Mouse (Mus musculus) layer of hippocampus, adult 9-10 months (tissue): ENCODE measurements around the gene Casd1.

Experiments
- DNase-seq: peaks from one replicate; pipeline ENCODE4 v3.0.0; 2022; ENCODE audit warnings: low spot score

Gene Casd1

DNA sequence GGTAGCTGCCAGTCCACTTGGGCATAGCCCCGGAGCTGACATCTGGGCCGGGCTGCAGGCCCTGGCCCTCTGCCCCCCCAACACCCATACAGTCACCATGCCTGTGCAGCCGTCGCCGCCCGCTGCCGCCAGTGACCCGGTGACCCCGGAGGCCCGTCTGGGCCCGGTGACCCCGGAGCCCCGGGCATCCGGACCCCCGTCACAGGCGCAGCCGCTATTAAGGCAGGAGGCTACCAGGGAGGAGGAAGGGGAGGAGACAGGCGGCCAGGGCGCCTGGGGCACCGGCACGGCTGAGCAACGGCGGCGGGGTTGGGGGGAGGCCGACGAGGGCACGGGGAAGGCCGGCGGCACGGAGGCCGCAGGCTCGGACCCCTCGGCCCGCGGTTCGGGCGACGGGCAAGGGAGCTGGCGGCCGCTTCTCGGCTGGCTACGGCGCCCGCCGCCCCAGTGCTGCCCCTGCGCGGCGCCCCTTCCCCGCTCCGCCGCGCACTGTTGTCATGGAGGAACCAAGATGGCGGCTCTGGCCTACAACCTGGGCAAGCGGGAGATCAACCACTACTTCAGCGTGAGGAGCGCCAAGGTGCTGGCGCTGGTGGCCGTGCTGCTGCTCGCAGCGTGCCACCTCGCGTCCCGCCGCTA is at the start of gene Casd1:
Casd1 (plus strand) TSS at position 182 of the 639 bp plus-strand sequence.
- DNase-seq, result no peak

DNA sequence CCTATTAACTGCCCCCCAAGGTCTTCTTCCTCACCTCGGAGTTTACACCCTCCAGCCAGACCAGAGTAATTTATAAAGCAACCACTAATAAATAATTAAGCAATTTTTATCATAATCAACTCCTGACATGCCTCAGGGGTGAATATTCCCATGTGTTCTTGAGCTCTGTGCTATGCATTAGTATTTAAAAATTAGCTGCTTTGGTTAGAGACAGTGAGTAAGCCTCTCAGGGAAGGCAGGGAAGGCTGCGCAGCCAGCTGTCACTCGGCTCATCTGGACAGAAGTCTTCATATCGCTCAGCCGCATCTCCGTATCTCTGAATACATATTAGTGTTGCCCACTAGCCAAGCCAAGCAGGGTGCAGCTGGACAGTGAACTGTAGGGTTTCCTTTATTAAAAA is 45.3 kb upstream of the Casd1 start:
- DNase-seq, result no peak

DNA sequence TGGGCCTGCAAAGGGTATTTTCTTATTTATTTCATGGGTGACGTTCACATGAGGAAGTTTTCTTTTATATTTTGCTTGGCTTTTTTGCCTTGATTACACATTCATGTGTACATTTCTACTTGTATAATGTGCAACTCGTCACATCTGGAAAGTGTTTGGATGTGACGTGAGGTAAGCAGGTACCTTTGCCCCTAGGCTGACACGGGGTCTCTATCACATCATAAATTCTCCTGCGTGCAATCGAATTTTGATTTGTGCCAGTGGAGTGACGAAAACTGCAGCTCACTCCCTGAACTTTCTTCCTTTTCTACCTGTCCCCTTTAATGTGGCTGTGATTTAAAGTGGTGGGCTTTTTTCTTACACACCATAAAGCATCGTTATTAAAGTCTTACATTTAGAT is 43.6 kb upstream of the Casd1 start:
- no peak for DNase-seq

DNA sequence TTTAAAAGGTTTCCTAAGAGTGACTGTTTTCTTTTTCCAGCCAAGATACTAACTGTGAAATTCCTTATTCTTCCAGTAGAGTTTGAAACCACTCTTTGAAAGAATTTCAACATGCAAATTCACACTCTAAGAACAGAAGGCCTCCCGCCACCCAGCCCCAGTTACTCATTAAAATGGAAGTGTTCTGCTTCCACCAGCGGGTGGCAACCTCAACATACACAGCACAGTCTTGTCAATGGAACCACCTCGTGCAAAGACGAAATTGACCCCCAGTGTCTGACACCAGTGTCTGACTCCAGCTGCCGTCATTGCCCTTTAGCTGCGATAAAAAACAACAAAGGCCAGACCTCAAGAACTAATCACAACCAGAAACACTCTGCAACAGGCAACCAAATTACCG is 43.0 kb upstream of the Casd1 start:
- no peak for DNase-seq

DNA sequence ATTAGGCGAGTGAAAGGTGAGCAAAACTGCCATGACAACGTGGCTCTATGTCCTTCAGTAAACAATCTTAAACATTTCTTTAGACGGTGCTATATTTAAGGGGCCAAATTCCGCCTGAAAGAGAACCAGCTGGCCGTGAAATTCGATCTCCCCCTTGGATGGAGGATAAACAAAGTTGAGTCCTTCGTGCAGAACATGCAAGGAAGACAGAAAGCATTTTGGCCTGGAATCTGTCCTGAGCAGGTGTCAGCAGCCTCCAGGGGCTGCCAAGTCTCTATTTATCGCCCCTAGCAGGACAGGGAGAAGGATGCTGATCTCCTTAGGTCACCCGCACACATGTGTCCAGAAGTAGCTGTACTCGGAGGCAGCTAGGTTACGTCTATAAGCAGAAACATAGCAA is 39.5 kb upstream of the Casd1 start:
- no peak for DNase-seq

DNA sequence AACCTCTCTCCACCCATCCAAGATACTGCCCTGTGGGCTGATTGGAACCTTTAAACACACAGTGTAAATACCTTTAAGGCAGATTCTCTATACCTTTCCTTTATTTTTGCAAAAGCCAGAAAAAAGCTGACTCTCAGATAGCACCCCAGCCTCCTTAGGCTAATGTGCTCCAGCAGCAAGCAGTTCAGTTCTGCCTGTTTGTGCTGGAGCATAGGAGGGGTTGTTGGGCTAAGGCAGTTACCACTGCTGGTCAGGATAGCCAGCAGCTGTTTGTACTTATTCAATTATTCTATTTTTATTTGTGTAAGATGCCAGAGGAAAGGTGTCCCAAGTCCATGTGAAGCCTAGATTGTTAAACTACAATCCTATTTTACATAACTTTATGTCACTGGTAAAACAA is 39.0 kb upstream of the Casd1 start:
- no peak for DNase-seq

DNA sequence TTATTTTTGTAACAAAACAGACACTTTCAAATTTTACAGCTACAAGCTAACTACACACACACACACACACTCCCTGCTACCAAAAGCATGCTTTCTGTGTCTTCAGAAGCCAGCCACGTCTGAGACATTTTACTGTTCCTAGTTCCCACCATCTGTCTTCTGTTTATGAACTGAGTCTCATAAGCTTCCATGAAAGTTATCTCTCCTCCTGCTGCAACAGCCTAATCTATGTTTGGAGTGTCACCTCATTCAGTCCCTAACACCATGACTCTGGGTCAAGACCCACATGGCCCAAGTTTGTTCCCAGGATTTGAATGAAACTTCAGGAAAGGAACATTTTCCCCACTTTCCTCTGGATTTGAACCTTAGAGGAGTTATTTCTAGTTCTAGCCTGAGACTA is 38.2 kb upstream of the Casd1 start:
- DNase-seq, result no peak

DNA sequence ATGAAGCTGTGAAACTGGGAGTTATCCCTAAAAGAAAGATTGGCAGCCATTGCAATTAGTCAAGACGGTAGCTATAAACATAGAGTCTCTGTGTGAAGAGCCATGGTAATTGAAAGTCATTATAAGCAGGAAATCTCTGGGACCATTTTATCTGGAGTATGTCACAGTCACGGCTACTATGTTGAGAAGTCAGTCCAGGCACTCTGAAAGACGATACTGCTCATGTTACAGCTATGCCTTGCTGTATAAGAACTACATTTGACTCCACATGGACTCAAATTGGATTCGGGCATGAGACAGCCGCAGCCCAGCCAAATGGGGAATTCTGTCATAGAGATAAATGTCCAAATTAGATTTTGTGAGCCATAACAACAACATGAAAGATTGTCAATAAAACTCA is 37.2 kb upstream of the Casd1 start:
- DNase-seq, result no peak

DNA sequence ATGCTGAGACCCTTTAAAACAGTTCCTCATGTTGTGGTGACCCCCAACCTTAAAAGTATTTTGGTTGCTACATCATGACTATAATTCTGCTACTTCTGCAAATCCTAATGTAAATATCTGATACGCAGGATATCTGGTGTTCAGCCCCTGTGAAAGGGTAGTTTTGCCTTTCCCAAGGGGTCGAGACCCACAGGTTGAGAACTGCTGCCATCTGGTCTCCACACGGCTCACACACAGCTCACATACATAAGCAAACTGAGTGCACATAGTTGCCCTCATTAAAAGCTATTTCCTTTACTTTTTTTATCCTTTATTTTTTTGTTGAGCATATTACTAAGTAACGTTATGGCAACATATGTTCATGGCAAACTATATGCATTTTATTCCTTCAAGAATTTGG is 30.2 kb upstream of the Casd1 start:
- DNase-seq, result no peak

DNA sequence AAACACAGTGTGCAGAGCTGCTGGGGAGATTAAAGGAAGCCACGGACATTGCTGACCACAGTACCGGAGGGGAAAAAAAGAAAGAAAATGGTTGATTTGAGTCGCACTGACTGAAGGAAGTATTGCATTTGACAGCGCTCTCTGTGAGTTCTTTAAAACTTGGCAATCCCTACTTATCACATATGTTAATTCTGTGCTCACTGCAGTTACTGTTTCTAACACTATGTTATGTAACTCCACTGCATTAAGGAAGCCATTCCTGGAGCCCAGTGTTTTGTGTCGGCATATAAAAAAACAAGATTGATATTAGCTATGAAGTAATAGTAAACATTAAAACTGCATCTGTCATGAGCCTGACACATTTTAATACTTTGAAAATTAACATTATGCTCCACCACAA is 22.9 kb upstream of the Casd1 start:
- DNase-seq, result no peak

DNA sequence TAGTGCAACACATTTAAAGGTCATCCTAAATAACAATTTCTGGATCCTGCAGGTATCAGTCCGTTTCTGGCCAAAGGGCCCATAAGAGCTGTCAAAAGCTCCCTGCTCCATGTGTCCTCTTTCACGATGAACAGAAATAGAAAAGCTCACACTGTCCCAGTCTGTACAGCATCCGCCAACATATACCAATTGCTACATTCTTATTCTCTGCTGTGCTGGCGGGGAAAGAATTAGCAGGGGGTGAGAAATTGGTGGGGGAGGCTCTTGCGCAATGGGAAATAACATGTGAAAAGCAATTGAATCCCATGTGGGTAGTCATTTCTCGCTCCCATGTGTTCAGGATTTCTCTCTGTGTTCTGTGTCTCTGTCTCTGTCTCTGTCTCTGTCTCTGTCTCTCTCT is 22.3 kb upstream of the Casd1 start:
- no peak for DNase-seq

DNA sequence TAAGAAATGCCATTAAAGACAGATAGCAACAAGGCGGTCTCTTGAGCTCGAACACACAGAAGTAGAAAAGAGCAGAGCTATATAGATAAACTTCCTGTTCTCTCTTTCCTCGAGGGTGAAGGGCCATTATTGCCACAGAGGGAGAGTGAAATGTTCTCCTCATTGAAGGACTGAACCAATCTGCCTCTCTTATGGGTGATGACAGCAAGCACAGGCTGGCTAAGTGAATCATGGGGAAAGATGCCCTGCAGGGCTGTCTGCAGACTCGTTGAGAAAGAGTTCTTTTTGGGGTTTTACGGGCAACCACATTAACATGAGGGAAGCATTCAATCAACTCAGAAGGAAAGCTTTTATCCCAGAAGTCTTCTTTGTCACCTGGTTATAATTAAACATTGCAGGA is 21.0 kb upstream of the Casd1 start:
- no peak for DNase-seq

DNA sequence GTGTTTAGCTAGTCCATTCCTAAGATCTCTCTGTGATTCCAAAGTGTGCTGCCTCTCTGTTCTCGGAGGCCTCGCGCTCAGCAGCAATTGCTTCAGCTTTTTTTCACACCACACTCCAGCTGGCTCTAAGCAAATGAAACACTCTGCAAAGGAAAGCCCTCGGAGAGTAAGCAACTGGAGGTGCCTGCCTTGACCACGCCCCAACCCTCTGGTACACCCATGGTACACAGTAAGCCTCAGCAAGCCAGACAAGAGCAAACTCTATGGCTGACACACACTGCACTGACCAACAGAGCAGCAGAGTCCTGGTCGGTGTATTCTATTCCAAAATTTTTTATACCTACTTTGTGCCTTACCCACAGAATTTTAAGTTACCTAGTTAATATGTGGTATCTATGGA is 17.2 kb upstream of the Casd1 start:
- no peak for DNase-seq

DNA sequence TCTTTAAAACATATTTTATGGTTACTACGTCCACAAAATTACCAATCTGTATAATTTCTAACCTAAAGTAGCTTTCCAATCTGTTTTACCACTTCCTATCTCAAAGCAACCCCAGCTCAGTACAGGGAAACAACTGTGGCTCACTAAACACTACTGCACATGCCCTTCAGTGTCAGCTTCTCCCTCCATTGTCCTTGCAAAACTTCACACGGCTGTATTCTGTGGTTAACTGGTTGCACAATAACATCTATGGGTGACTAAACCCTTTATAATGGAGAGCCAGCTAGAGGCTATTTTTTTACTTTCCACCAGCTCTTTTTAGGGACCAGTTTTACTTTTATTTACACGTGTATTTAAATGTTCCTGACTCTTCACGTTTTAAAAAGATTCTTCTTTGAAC is 12.7 kb upstream of the Casd1 start:
- no peak for DNase-seq

DNA sequence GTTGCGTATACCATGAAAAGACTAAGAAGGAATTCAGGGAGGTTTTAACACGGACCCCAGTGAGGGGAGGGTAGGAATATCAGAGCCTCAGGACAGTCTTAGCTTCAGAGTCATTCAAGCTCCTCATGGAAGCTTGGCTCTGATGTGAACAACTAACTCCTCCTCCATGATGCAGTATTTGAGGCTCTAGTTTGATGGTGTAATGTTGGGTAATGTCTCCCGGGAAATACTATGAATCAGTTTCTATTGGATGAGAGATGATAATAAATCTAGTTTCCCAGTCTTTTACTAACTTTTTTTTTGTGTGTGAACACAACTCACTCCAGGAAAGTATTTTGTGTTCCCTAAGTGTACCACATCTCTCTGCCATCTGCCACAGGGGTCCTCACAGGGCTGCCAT is 11.9 kb upstream of the Casd1 start:
- no peak for DNase-seq

DNA sequence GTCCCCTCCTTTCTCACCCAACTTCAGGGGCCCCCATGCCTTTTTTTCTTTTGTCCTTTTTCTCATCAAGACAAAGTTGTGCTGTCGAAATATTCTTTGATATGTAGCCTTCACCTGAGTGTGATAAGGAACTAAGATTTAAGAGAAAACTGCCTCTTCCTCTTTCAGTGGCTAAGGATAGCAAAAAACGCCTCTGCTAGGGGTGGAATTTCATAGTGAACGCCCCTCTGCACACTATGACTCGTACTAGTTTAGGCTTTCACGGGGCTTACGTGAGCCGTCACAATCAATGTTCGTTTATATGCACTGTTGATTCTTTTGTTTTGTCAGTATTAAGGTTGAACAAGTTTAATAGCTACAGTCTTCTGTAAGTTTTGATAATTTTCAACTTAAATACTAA is 10.6 kb upstream of the Casd1 start:
- no peak for DNase-seq

DNA sequence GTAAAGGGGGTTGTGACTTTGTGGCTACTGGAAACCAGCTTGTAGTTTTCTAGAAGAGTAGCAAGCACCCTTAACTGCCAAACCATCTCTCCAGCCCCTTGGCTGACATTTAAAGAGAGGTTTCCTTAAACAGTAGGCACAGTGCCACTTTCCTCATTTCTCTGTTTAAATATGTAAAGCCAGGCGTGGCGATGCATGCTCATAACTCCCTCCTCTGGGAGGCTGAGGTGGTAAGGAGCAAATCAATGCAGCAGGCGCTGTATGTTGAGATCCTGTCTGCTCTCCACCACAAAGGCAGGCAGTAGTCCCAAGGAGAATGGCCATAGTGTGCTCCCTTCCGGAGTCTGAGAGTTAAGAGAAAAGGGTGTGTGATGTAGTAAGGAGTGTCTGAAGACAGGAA is 2.9 kb upstream of the Casd1 start:
- DNase-seq, result no peak

DNA sequence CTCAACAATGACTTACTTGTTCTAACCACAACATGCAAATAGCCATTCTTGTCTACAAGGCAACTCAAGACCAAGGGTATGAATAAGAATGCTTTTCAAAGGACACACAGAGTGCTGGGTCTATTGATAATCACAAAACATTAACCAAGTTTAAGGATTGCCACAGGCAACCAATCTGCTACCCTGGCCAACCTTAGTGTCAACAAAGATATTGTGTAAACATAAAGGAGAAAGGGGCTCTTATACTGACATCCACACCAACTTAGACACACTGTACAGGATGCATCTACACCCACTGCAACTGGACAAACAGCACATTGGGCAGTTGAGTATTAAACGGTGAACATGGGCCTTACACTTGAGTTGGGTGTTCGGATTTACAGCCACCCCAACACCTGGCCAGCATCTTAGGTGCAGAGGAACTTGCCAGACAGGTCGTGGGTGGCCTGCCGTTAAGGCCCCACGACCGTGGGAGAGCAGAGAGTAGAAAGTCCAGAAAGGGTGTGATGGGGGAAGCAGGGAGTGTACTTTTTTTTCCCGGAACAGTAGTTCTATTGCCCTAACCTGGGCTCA is 468 bp upstream of the Casd1 start:
- no peak for DNase-seq

DNA sequence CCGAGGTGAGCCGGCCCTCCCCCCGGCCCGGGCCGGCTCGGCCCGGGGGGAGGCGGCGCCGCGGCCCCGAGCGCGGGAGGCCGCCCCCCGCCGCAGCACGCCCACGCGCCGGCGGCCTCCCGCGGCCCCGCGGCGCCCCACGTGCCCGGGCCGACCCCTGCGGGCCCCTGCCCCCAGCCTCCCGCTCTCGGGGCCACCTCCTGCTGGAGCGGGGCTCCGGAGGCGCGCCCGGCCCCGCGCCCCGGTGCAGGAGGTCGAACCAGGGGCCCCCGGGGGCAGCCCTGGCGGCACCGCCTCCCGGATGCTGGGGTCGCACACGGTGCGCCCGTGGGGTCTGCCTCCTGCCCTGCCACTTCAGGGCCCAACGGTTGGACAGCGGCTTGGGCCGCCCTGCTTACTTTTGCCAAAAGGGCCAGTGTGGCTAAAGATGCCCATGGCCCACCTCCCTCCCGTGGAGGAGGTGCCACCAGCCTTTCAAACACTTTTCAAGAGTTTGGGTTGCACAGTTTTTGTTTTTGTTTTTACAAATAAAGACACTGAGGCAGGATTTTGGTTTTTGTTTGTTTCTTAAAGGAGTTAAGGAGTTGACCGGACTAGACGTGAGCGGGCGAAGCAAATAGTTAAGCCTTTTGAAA is 775 bp downstream of the Casd1 start:
- no peak for DNase-seq

DNA sequence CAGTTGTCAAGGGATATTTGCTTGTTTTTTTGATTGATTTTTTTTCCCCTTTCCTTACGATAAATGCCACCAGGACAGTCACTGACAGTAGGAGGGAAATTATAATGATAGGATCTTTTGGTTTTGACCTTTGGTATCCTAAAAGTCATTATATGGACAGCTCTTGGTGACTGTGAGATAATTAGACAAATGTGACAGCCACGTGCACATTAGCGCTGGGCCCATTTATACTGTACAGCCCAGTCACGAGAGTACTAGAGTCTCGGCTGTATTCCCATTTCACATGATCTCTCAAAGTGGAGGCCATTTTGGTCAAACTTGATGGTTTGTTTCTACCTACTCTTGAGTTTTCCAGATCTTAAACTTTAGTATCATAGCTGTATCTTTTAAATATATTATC is 1.4 kb downstream of the Casd1 start:
- no peak for DNase-seq

DNA sequence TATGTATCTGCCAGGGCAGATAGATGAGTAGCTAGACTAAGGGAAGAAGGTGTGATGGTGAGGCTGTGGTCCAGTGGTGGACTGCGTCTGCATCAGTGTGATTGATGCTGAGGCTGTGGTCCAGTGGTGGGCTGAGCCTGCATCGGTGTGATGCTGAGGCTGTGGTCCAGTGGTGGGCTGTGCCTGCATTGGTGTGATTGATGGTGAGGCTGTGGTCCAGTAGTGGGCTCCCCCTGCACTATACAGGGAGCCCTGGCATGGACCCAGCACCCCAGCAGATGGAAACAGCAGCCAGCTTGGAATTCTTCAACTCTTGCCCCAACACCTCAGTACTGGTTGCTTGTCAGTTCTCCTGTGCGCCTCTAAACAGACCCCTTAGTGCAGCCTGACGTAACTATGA is 5.8 kb downstream of the Casd1 start:
- DNase-seq, result no peak

DNA sequence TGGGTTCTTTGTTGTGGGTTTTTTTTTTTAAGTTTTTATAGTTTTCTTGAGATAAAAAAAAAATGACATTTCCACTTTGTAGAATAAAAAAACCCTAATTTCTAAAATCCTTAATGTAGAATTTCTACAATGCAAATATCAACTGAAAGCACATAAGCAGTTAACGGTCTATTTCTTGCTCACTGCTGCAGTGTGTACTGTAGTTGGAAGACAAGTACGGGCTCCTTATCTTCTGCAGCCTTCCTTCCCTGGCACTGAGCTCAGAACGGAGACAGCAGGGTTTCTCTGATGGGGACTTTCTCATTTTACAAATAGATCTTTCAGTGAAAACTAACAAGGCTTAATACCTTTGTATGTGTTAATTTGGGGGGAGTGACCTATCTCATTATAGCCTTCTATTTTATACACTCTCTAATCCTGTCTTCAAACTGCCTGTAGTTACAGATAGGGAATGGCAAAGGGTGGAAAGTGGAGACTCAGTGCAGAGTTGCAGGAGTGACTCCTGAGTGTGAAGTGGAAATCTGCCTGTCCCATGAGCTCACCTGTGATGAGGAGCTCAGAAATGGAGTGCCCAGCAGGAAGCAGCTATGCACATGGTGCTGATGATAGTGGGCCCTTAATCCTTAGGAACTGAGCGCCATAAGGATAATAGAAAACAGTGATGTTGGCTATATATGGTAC is 9.7 kb downstream of the Casd1 start:
- DNase-seq, result no peak

DNA sequence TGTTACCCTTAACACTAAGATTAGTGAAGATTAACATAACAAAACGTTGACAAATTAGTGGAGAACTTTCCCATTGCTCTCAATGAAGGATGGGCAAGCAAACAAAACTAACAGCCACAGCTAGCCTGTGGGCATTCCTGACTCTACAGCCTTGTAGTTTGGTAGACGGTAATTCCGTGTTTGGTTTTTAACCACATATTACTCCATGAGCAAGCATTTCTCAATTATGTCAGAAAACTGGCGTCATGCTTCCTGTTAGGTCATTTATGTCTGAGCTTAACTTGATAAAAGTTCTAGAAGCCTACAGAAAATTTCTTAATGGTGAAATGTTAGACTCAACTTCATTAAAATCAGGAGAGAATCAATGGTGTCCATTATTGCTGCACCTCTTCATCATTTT is 11.2 kb downstream of the Casd1 start:
- DNase-seq, result no peak

DNA sequence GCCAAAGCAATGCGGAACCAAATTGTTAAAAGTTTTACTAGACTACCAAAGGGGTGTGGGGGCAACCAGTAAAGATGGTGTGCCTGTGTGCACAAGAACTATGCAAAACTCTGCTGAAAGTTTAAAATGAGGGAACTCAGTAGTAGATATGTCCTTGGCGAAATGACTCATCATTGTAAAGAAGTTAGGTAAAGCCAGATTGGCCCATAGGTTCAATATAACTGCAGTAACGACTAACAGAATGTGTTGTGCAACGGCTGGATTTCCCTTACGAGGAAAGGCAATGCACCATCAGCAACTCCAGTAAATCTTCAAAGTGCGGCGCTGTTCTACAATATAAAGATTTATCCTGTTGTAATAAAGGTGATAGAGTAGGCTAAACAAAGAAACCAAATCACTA is 11.8 kb downstream of the Casd1 start:
- DNase-seq, result no peak
